Mouse (Mus musculus) adrenal gland, adult 8-10 months (tissue): Measurements from ENCODE around the gene Sptbn1. TPM values are rescaled to one million over a fixed set of nuclear protein-coding genes. Genes with fewer than 3 reads are reported as not detected.

Source experiments
- DNase-seq: peaks from one replicate; pipeline ENCODE4 v3.0.0; 2022
- total RNA-seq, 4 experiments: library from RNA; stranded (reverse); gene quantifications; 2 replicates each; pipeline ENCODE4 v1.2.4; 2022

The Sptbn1 gene
- total RNA-seq, 4 experiments from 2014 or later: 290 to 336 (median 317) TPM

DNA sequence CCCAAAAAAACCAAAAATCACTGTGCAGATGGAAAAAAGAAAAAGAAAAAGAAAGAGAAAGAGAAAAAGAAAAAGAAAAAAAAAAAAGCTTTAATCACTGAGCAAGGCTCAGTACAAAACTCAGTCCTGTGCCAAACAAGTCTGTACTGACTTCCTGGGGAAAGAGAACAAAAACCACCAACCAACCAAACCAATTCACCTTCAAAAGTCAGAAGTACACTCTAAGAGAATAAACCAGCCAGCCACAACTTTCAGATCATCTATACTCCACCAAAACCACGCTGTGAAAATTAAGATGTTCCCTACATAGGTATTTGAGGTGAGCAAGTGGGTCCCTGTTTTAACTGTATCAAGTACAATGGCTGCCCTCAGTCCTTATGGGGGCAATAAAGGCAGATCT is 141.1 kb downstream of the Sptbn1 start:
- DNase-seq: no peak

GRCm38 (mm10) chr11:30118038-30118437 is 149.9 kb downstream of the Sptbn1 start:
- no peak for DNase-seq

DNA sequence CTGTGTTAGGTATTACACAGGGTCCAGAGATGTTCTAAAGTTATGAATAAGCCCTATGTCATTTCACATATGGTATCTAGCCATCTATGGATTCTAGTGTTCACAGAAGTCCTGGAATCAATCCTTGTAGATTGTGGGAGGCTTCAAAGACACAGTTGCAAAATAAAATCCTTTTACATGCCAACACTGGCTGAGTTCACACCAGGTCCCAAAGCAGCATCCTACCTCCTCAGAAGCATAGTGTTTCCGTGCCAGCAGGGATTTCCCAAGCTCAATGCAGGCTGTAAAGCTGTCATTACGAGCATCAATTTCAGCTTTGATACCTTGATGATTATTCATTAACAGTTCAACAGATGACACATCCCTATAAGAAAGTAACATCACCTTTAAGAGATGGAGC is 154.3 kb downstream of the Sptbn1 start:
- no peak for DNase-seq

DNA sequence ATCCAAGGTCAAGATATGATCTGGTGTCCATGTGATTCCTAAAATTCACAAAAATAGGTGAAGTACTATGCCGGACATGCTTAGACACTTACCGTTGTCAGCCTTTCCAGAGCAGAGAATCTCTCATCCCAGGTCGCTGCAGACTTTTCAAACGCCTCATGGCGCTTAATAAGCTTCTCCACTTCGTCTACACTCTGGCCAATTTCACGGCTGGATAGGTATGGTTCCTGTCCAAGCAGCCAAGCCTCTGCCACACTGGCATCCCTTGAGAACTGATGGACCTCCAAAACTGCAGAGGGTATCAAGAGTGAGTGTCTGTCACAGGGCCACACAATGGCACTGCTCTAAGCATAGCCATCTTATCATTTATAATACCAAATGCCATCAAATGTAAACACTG is 157.3 kb downstream of the Sptbn1 start:
- DNase-seq: no peak

DNA sequence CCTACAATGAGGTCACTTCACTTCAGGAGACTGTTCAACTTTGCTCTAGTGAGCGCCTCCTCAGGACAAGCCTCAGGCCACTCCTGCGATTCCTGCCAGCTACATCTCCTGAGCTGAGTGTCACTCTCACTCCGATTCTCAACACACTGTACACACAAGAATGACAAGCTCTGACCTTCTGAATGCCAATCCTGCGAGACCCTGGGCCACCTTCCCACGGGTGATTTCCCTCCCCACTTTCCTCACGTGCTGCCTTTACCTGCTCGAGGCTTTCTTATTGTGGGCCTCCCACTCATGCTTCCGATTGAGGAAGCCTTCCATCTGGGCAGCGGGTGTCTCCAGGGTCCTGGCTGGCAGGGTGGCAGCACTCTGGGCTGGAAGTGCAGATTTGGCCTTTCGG is 163.8 kb downstream of the Sptbn1 start:
- DNase-seq: no peak

- DNase-seq: no peak
These were observed 165.4 kb downstream of the Sptbn1 start for GRCm38 (mm10) chr11:30102594-30102993.

- no peak for DNase-seq
These were observed 166.2 kb downstream of the Sptbn1 start for GRCm38 (mm10) chr11:30101796-30102195.

DNA sequence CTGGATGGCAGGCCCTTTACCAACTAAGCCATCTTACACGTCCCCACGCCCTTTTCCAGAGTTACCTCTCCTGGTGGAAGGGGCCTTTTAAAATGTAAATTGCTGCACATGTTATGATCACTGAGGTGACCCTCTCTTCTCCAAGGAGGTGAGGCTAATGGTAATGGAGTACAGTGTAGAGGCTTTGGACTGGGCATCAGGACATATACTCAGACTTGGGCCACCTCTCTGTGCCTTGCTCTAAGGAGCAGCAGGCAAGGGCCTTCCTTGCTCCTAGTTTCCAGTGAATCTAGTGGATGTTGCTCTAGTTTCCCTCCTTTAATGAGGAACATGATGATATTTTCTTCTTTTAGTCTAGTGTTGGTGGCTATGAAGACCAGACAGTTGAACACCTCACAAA is 166.8 kb downstream of the Sptbn1 start:
- no peak for DNase-seq

DNA sequence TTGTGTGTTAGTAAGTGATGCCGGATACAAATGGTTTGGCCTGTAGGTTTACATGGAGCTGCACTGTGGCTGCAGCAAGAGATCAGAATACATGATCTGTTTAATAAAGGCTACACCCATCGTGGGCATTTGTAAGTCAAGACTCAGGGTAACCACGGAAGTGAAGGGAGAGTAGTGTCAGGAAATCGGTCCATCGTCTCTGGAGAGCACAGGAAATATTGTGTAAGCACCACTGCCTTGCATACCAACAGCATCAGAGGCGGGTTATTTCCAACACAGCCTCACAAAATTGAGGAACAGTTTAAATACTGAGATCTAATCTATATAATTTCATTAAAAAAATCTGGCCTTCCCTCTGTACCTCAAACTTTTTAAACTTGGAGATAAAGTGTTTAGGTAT is 168.1 kb downstream of the Sptbn1 start:
- DNase-seq: no peak

DNA sequence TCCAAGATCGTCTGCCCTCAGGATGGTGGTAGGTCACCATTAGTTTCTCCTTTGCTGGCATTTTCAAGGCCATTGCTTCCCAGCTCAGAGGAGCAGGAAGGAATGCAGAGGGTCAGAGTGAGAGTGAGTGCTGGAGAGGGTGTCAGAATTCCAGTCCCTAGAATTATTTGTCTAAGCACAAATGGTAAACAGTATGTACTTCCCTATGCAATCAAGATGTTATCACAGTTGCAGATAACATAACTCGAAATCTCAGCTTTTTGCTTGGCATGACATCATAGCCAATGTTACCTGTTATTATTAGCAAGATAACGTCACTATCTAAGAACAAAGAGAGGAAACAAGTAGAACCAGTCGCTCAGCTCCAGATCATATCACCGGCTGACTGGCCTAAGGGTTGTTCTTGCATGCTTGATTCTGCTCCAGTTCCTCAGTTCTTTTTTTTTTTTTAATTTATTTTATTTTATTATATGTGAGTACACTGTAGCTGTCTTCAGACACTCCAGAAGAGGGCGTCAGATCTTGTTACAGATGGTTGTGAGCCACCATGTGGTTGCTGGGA is 172.7 kb downstream of the Sptbn1 start:
- DNase-seq: no peak

GRCm38 (mm10) chr11:30091892-30092291 is 176.1 kb downstream of the Sptbn1 start:
- no peak for DNase-seq

DNA sequence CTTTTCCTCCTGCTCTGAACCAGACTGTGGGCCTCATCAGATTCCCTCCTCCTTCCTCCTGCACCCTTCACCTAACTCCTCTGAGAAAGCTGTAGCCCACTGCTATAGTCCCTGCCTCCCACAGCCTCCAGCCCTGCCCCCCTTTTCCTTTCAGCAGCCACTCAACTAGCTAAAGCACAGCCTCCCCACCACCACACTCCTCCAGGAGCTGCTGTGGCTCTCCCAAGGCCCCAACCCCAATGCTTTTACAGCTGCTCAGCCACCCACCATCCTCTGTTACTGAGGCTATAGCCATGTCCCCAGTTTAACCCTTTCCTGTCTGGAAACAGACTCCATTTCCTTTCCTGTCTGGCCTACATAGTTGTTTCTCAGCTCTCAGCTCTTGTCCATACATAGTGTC is 182.9 kb downstream of the Sptbn1 start:
- DNase-seq: no peak

- no peak for DNase-seq
These were observed 210.7 kb downstream of the Sptbn1 start for GRCm38 (mm10) chr11:30057299-30057698.

Other genes with a start within 250 kb of the Sptbn1 start
- gene Eml6, start 242.1 kb downstream of the Sptbn1 start, total RNA-seq: 10 to 100 TPM in 1 of 4 experiments, 1 to 10 TPM in 3; 3.8 to 11.4 (median 7.0) TPM
- under 1 TPM in 3 of 4 experiments, not detected in 1; 0.42 to 0.75 (median 0.67) TPM for gene 4930505A04Rik, start 203.7 kb upstream of the Sptbn1 start, total RNA-seq